Mouse (Mus musculus): ENCODE data around the gene Tgif1. TPM values are rescaled to one million over a fixed set of nuclear protein-coding genes. Genes with fewer than 3 reads are reported as not detected.

Tgif1 gene
- polyA plus RNA-seq, 1 experiment from 2014 or later: 35.6 TPM

GRCm38 (mm10) chr17:70806600-70806999, 46.7 kb downstream of the Tgif1 start:
- no peak for ATAC-seq (ENCODE audit: low FRiP score, low TSS enrichment)
- DNase-seq (ENCODE audit: low spot score): no peak
- no peak for TF ChIP-seq EP300 (optimal IDR thresholded peaks at IDR 0.05)
- no peak for TF ChIP-seq CTCF (IDR thresholded peaks at IDR 0.05; ENCODE audit: low read depth)
- Histone ChIP-seq H3K27ac (replicated peaks) (no peak overlapping the region), H3K36me3 (ENCODE audit: control insufficient read depth, insufficient read depth, low read length) (no peaks in the 10 kb centered on the region), H3K4me3 (ENCODE audit: low read depth, low read length) (no peak overlapping the region), H3K9me3 (ENCODE audit: control insufficient read depth, low read length) (no peaks in the 10 kb centered on the region), H3K27me3 (ENCODE audit: control insufficient read depth, insufficient read depth, low read length) (no peaks in the 10 kb centered on the region), H3K4me2 (replicated peaks; ENCODE audit: low read depth) (no peak overlapping the region), H3K9ac (ENCODE audit: low read length) (no peak overlapping the region), H3K4me1 (replicated peaks; ENCODE audit: control insufficient read depth, insufficient read depth) (no peaks in the 10 kb centered on the region)
- 89% methylated on average over 2 of the region's 2 CpGs for WGBS

DNA sequence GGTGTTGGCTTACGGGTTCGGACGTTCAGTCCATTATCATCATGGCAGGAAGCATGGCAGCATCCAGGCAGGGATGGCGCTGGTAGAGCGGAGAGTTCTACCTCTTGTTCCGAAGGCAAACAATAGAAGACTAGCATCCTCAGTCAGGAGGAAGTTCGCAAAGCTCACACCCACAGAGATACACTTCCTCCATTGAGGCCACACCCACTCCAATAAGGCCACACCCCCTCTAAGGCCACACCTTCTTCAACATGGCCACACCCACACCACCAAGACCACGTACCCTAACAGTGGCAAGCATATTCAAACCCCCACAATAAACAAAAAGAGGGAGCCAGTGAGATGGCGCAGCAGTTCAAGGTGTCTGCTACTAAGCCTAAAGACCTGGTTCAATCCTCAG, 47.5 kb downstream of the Tgif1 start:
- no peak overlapping the region for H3K4me2 ChIP-seq (replicated peaks; ENCODE audit: low read depth)
- H3K27ac ChIP-seq (replicated peaks): no peak overlapping the region
- ATAC-seq (ENCODE audit: low FRiP score, low TSS enrichment) (0 out of 2 replicates have a peak, but pooled peaks have one; percentile 15), DNase-seq (ENCODE audit: low spot score) (no peak)
- H3K27me3 ChIP-seq (ENCODE audit: control insufficient read depth, insufficient read depth, low read length): no peaks in the 10 kb centered on the region
- no peaks in the 10 kb centered on the region for H3K36me3 ChIP-seq (ENCODE audit: control insufficient read depth, insufficient read depth, low read length)
- no peaks in the 10 kb centered on the region for H3K4me1 ChIP-seq (replicated peaks; ENCODE audit: control insufficient read depth, insufficient read depth)
- H3K4me3 ChIP-seq (ENCODE audit: low read depth, low read length): no peak overlapping the region
- WGBS: 94% methylated on average over 9 of the region's 9 CpGs
- no peaks in the 10 kb centered on the region for H3K9me3 ChIP-seq (ENCODE audit: control insufficient read depth, low read length)
- TF ChIP-seq EP300 (optimal IDR thresholded peaks at IDR 0.05) (no peak), CTCF (IDR thresholded peaks at IDR 0.05; ENCODE audit: low read depth) (no peak)
- H3K9ac ChIP-seq (ENCODE audit: low read length): no peak overlapping the region

- no peak overlapping the region for H3K4me3 ChIP-seq (ENCODE audit: low read depth, low read length)
- H3K9me3 ChIP-seq (ENCODE audit: control insufficient read depth, low read length): no peaks in the 10 kb centered on the region
- no peak for DNase-seq (ENCODE audit: low spot score)
- no peaks in the 10 kb centered on the region for H3K36me3 ChIP-seq (ENCODE audit: control insufficient read depth, insufficient read depth, low read length)
- H3K9ac ChIP-seq (ENCODE audit: low read length): no peak overlapping the region
- ATAC-seq (ENCODE audit: low FRiP score, low TSS enrichment): no peak
- no peaks in the 10 kb centered on the region for H3K27me3 ChIP-seq (ENCODE audit: control insufficient read depth, insufficient read depth, low read length)
- TF ChIP-seq EP300 (optimal IDR thresholded peaks at IDR 0.05): no peak
- TF ChIP-seq CTCF (IDR thresholded peaks at IDR 0.05; ENCODE audit: low read depth): no peak
- H3K4me2 ChIP-seq (replicated peaks; ENCODE audit: low read depth): no peak overlapping the region
- H3K4me1 ChIP-seq (replicated peaks; ENCODE audit: control insufficient read depth, insufficient read depth): no peaks in the 10 kb centered on the region
- H3K27ac ChIP-seq (replicated peaks): no peak overlapping the region
- 81% methylated on average over 14 of the region's 14 CpGs for WGBS
Measured at GRCm38 (mm10) chr17:70802022-70802421, 51.3 kb downstream of the Tgif1 start.

- ATAC-seq (ENCODE audit: low FRiP score, low TSS enrichment) (no peak), DNase-seq (ENCODE audit: low spot score) (no peak)
- Histone ChIP-seq H3K36me3 (ENCODE audit: control insufficient read depth, insufficient read depth, low read length) (no peaks in the 10 kb centered on the region), H3K27ac (replicated peaks) (no peak overlapping the region), H3K4me1 (replicated peaks; ENCODE audit: control insufficient read depth, insufficient read depth) (no peaks in the 10 kb centered on the region), H3K9me3 (ENCODE audit: control insufficient read depth, low read length) (no peaks in the 10 kb centered on the region), H3K4me2 (replicated peaks; ENCODE audit: low read depth) (no peak overlapping the region), H3K27me3 (ENCODE audit: control insufficient read depth, insufficient read depth, low read length) (no peaks in the 10 kb centered on the region), H3K9ac (ENCODE audit: low read length) (no peak overlapping the region), H3K4me3 (ENCODE audit: low read depth, low read length) (no peak overlapping the region)
- no peak for TF ChIP-seq EP300 (optimal IDR thresholded peaks at IDR 0.05)
- TF ChIP-seq CTCF (IDR thresholded peaks at IDR 0.05; ENCODE audit: low read depth): no peak
- WGBS: 73% methylated on average over 4 of the region's 4 CpGs
Measured at GRCm38 (mm10) chr17:70799266-70799665, 54.1 kb downstream of the Tgif1 start.

- DNase-seq (ENCODE audit: low spot score) (no peak), ATAC-seq (ENCODE audit: low FRiP score, low TSS enrichment) (no peak)
- TF ChIP-seq EP300 (optimal IDR thresholded peaks at IDR 0.05) (no peak), CTCF (IDR thresholded peaks at IDR 0.05; ENCODE audit: low read depth) (no peak)
- no peak overlapping the region for H3K27ac ChIP-seq (replicated peaks)
- H3K27me3 ChIP-seq (ENCODE audit: control insufficient read depth, insufficient read depth, low read length): no peaks in the 10 kb centered on the region
- 55% methylated on average over 1 of the region's 1 CpGs for WGBS
- H3K4me3 ChIP-seq (ENCODE audit: low read depth, low read length): no peak overlapping the region
- H3K9me3 ChIP-seq (ENCODE audit: control insufficient read depth, low read length): no peaks in the 10 kb centered on the region
- no peak overlapping the region for H3K4me2 ChIP-seq (replicated peaks; ENCODE audit: low read depth)
- H3K9ac ChIP-seq (ENCODE audit: low read length): no peak overlapping the region
- no peaks in the 10 kb centered on the region for H3K36me3 ChIP-seq (ENCODE audit: control insufficient read depth, insufficient read depth, low read length)
- H3K4me1 ChIP-seq (replicated peaks; ENCODE audit: control insufficient read depth, insufficient read depth): no peaks in the 10 kb centered on the region
Measured at GRCm38 (mm10) chr17:70797773-70798045, 55.6 kb downstream of the Tgif1 start.

- no peaks in the 10 kb centered on the region for H3K4me1 ChIP-seq (replicated peaks; ENCODE audit: control insufficient read depth, insufficient read depth)
- H3K27ac ChIP-seq (replicated peaks): no peak overlapping the region
- no peak overlapping the region for H3K9ac ChIP-seq (ENCODE audit: low read length)
- H3K27me3 ChIP-seq (ENCODE audit: control insufficient read depth, insufficient read depth, low read length): no peaks in the 10 kb centered on the region
- TF ChIP-seq EP300 (optimal IDR thresholded peaks at IDR 0.05) (no peak), CTCF (IDR thresholded peaks at IDR 0.05; ENCODE audit: low read depth) (no peak)
- DNase-seq (ENCODE audit: low spot score): no peak
- no peak overlapping the region for H3K4me2 ChIP-seq (replicated peaks; ENCODE audit: low read depth)
- ATAC-seq (ENCODE audit: low FRiP score, low TSS enrichment): no peak
- no peaks in the 10 kb centered on the region for H3K36me3 ChIP-seq (ENCODE audit: control insufficient read depth, insufficient read depth, low read length)
- no peak overlapping the region for H3K4me3 ChIP-seq (ENCODE audit: low read depth, low read length)
- H3K9me3 ChIP-seq (ENCODE audit: control insufficient read depth, low read length): no peaks in the 10 kb centered on the region
- 63% methylated on average over 8 of the region's 8 CpGs for WGBS
Measured at GRCm38 (mm10) chr17:70796940-70797772, 56.2 kb downstream of the Tgif1 start.

Measured in stomach, postnatal 0 days (tissue).